Mouse (Mus musculus) neural tube, embryonic 14.5 days (tissue): ENCODE measurements at regions not wholly inside any gene's neighbourhood (a gene's known extent, or its start where the extent isn't known, plus 50 kb on each side); places are given as distances from the start of the nearest gene placed in this dataset.

ENCODE experiments used
- ATAC-seq: fragments of 200-750 bp; cut with Nextera tagmentation; 2 replicates; pipeline ENCODE4 v1.8.0; 2017; ENCODE audit warnings: low read depth, mild to moderate bottlenecking, moderate TSS enrichment, moderate library complexity
- H3K27ac ChIP-seq: fragments of 300-500 bp; sonication (generic); 2 replicates; pipeline ENCODE4 v1.5.1; 2014; ENCODE audit warnings: low read depth, mild to moderate bottlenecking, control low read depth, low read length, moderate library complexity, mixed read lengths
- H3K27me3 ChIP-seq: fragments of 300-500 bp; sonication (generic); 2 replicates; pipeline ENCODE4 v1.6.1; 2014; ENCODE audit warnings: low read length; ENCODE audit not compliant: control insufficient read depth, insufficient read depth
- H3K36me3 ChIP-seq: fragments of 300-500 bp; sonication (generic); 2 replicates; pipeline ENCODE4 v1.6.1; 2014; ENCODE audit warnings: low read length, mixed read lengths; ENCODE audit not compliant: control insufficient read depth, insufficient read depth
- H3K4me1 ChIP-seq: fragments of 300-500 bp; sonication (generic); 2 replicates; pipeline ENCODE4 v1.6.1; 2014; ENCODE audit warnings: low read length; ENCODE audit not compliant: control insufficient read depth, insufficient read depth
- H3K4me2 ChIP-seq: fragments of 300-500 bp; sonication (generic); 2 replicates; pipeline ENCODE4 v1.6.1; 2014; ENCODE audit warnings: mild to moderate bottlenecking, low read depth, low read length, control low read depth
- H3K4me3 ChIP-seq: fragments of 300-500 bp; sonication (generic); 2 replicates; pipeline ENCODE4 v1.5.1; 2014; ENCODE audit warnings: low read depth, low read length, control low read depth, mixed read lengths
- H3K9ac ChIP-seq: fragments of 300-500 bp; sonication (generic); replicated peaks from 2 replicates; pipeline ENCODE4 v1.6.1; 2014; ENCODE audit warnings: low read depth, mild to moderate bottlenecking, control low read depth, low read length, mixed read lengths
- H3K9me3 ChIP-seq: fragments of 300-500 bp; sonication (generic); 2 replicates; pipeline ENCODE4 v1.6.1; 2016; ENCODE audit warnings: low read length; ENCODE audit not compliant: control insufficient read depth
- WGBS: fragments of 180-500 bp; shearing (Covaris S2); extraction: QIAGEN DNeasy Blood & Tissue Kit; methylation state at CpG from one replicate; pipeline ENCODE4 v1.1.7; 2014; 5-methylcytosine and 5-hydroxymethylcytosine counted together

DNA sequence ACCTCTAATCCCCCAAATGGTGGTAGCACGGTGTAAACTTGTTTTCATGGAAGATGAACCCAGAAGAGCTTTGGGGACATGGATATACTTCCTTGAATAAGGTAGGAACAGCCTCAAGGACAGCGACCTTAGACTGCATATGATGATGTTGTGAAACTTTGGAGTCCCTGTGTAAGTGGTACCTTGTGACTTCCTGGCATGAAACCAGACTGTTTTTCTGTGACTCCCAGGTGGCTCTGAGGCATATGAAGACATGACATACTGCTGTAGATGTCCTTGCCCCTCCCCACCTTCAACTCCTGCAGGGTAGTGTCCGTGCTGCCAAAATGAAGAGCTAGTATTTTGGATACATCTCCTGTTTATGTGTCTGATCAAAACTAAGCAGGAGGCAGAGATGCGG lies 138.1 kb downstream of the Sox9 start:
- Histone ChIP-seq H3K4me2 (no peak overlapping the region), H3K36me3 (no peaks in the 10 kb centered on the region), H3K4me1 (no peaks in the 10 kb centered on the region), H3K9me3 (no peaks in the 10 kb centered on the region), H3K27me3 (no peaks in the 10 kb centered on the region), H3K27ac (no peak overlapping the region), H3K4me3 (no peak overlapping the region), H3K9ac (no peak overlapping the region)
- WGBS = 95% methylated on average over 4 of the region's 4 CpGs
- no peak for ATAC-seq

DNA sequence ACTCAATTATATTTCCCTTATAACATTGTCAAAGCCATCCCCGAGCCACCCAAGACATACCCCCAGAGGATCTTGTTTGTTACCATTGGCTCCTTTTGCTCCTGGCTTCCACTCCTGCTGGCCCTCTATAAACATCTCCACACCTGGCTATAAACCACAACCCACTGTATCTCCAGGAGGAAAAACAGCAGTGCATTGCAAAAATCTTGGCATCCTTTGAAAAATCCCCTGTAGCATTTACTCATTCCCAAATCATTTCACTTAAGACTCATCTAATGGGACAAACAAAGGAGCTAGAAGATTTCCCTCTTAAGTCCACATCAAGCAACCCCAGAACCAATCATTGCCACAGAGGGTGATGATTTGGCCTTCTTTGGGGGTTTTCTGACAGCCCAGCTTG lies 142.6 kb downstream of the Sox9 start:
- H3K9me3 ChIP-seq = no peaks in the 10 kb centered on the region
- no peak overlapping the region for H3K27ac ChIP-seq
- no peaks in the 10 kb centered on the region for H3K36me3 ChIP-seq
- no peaks in the 10 kb centered on the region for H3K4me1 ChIP-seq
- WGBS = 76% methylated on average over 1 of the region's 1 CpGs
- H3K4me3 ChIP-seq = no peak overlapping the region
- no peaks in the 10 kb centered on the region for H3K27me3 ChIP-seq
- no peak for ATAC-seq
- no peak overlapping the region for H3K9ac ChIP-seq
- H3K4me2 ChIP-seq = no peak overlapping the region

DNA sequence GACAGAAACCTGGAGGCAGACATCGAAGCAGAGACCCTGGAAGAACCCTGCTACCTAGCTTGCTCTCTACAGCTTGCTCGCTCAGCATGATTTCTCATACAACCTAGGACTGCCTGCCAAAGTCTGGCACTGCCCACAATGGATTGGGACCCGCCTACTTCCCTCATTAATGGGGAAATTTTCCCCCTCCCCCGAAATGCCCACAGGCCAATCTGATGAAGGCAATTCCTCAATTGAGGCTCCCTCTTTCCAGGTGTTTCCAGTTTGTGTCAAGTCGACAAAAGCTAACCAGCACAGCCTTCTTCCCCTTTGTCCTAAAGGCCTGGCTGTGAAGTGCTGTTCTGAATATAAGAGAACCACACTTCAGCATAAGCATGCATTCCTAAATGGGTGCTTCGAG lies 143.1 kb downstream of the Sox9 start:
- WGBS = 52% methylated on average over 6 of the region's 6 CpGs

DNA sequence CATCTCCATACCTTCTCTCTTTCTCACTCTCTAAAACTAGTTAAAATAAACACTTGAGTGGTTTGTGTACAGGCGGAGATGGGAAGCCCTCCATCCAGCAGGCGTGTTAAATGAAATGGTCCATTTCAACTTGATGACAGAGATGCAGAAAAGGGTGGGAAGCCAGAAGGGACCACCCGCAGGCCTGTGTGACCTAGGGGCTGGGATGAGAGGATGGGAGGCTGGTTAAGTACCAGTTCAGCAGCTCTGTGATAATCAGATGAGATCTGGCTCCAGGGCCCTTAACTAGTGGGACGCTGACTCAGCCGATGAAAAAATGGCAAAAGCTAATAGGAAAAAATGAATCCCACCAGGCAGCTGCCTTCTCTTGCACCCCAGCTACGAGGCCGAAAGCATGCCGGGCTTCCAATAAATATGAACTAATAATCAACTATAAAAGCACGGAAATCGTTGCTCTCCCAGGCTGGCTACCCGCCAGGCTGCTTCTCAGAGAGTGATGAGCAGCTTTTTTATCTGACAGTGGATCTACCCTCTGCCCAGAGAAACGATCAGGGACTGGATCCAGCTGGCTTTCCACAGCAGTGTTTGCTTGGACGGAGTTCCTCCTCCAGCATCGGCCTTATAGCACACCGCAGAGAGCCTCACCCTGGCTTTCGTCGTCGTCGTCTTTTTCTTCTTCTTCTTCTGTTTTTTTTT lies 144.5 kb downstream of the Sox9 start:
- ATAC-seq = no peak
- no peak overlapping the region for H3K27ac ChIP-seq

More for the DNA sequence above, 143.1 kb downstream of the Sox9 start:
- H3K4me3 ChIP-seq = no peak overlapping the region
- H3K4me1 ChIP-seq = no peaks in the 10 kb centered on the region
- no peak overlapping the region for H3K9ac ChIP-seq
- H3K27ac ChIP-seq = no peak overlapping the region
- no peaks in the 10 kb centered on the region for H3K27me3 ChIP-seq
- H3K36me3 ChIP-seq = no peaks in the 10 kb centered on the region
- H3K9me3 ChIP-seq = no peaks in the 10 kb centered on the region
- no peak overlapping the region for H3K4me2 ChIP-seq
- ATAC-seq = no peak

DNA sequence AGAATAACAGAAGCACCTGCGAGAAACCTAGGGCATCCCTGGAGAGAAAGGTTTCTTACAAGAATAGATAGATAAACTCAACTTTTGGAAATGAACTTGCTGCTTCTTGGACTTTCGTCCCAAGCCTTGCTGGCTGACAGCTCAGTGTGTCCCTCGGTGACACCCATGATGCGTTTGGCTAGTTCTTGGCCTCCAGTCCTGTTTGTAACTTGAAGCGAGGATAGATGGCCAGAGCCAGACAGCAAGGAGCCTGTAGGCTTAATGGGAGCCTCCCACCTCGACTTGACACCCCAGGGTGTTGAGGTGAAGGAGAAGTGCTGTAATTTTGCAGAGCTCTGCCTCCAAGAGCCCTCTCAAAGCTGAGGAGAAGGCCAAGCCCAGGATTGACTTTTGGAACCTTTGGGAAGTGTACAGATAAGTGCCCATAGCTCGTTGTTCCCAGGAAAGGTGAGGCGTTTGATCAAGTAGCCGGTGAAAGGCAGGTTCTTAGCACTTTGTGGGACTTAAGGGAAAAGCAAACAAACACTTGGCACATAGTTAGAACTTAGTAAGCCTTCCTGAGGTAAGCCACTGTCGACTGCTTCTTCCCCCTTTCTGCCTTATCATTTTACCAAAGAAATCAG lies 148.3 kb downstream of the Sox9 start:
- no peak for ATAC-seq
- Histone ChIP-seq H3K36me3 (no peaks in the 10 kb centered on the region), H3K9ac (no peak overlapping the region), H3K27ac (no peak overlapping the region), H3K4me1 (no peaks in the 10 kb centered on the region), H3K4me2 (no peak overlapping the region), H3K27me3 (no peaks in the 10 kb centered on the region), H3K4me3 (no peak overlapping the region), H3K9me3 (no peaks in the 10 kb centered on the region)
- WGBS = 82% methylated on average over 10 of the region's 10 CpGs

More for the DNA sequence above, 144.5 kb downstream of the Sox9 start:
- WGBS = 71% methylated on average over 19 of the region's 19 CpGs
- Histone ChIP-seq H3K9me3 (no peaks in the 10 kb centered on the region), H3K27me3 (no peaks in the 10 kb centered on the region), H3K36me3 (no peaks in the 10 kb centered on the region), H3K4me1 (no peaks in the 10 kb centered on the region), H3K9ac (no peak overlapping the region), H3K4me3 (no peak overlapping the region), H3K4me2 (no peak overlapping the region)

DNA sequence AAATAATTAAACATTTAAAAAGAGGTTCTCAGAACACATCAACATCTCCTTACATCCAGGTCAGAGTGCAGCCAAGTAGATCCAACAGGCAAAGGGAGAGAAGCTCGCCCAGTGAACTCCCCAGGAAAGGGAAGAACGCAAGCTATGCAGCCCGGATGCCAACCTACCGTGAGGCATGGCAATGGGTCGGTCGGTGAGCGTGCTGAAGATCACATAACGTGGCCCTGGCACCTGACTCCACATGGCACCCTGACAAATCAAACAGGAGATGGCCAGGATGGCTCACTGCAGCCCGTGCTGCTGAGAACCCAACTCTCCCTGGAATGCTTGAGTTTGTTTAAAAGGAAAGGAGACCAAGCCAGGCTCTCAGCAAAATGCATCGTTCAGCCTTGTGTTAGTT lies 156.0 kb downstream of the Sox9 start:
- no peaks in the 10 kb centered on the region for H3K36me3 ChIP-seq
- no peak overlapping the region for H3K9ac ChIP-seq
- no peaks in the 10 kb centered on the region for H3K27me3 ChIP-seq
- H3K27ac ChIP-seq = no peak overlapping the region
- no peaks in the 10 kb centered on the region for H3K9me3 ChIP-seq
- no peaks in the 10 kb centered on the region for H3K4me1 ChIP-seq
- 90% methylated on average over 10 of the region's 10 CpGs for WGBS
- no peak overlapping the region for H3K4me2 ChIP-seq
- H3K4me3 ChIP-seq = no peak overlapping the region
- no peak for ATAC-seq

DNA sequence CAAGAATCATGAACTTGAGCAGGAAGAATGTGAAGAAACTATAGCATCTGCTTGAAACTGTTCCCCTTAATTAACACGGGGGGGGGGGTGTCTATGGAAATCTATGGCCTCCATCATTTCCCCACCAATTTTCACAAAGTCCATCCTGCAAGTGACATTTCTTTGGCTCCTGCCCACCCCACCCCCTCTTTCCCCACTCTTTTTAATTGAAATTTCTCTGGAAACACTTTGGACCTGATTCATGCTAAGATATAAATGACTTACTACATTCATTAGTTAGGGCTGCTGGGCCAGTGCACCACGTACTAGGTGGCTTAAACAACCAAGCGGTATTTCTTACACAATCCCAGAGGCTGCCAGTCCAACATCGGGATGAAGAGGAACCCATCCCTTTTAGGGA lies 169.4 kb downstream of the Sox9 start:
- Histone ChIP-seq H3K4me3 (no peak overlapping the region), H3K9me3 (no peaks in the 10 kb centered on the region), H3K27me3 (no peaks in the 10 kb centered on the region), H3K36me3 (no peaks in the 10 kb centered on the region), H3K9ac (no peak overlapping the region), H3K27ac (no peak overlapping the region), H3K4me1 (no peaks in the 10 kb centered on the region), H3K4me2 (no peak overlapping the region)
- WGBS = 72% methylated on average over 4 of the region's 4 CpGs
- ATAC-seq = no peak

DNA sequence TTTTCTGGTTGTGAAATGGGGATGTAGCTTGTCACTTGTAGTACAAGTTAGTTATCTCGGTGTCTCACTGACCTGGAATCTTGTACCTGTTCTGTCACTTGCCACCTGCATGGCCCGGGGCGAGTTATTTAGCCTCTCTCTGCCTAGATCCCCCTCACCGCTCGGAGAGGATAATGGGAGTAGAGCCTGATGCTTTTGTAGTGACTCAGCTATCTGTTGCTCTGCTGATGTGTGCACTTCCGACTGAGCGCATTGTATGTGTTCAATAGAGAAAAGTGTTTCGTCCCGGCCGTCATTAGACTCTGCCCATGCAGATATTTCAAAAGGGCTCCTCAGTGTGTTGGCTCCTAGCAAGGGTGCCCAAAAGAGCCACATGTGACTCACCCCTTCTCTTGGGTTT lies 170.3 kb downstream of the Sox9 start:
- no peak overlapping the region for H3K4me3 ChIP-seq
- H3K4me2 ChIP-seq = no peak overlapping the region
- WGBS = 48% methylated on average over 10 of the region's 10 CpGs
- no peak overlapping the region for H3K9ac ChIP-seq
- H3K9me3 ChIP-seq = no peaks in the 10 kb centered on the region
- no peak overlapping the region for H3K27ac ChIP-seq
- ATAC-seq = no peak
- no peaks in the 10 kb centered on the region for H3K4me1 ChIP-seq
- no peaks in the 10 kb centered on the region for H3K36me3 ChIP-seq
- H3K27me3 ChIP-seq = no peaks in the 10 kb centered on the region

DNA sequence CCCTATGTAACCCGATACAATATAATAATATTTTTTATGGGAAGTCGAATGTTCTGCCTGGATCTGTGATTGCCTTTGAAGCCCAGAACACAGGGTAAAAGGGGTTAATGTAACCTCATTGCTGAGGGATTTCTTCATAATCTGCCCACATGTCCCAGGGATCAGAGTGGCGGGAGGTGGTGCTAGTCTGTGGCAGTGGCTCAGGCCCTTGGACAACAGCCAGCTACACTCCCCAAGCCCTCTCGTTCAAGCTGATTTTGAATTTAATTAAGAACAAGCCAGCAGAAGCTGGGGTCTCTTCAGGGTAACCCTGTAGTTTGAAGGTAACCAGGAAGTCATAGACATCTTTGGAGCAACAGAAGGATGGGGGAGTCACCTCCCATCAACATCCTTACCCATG lies 171.5 kb downstream of the Sox9 start:
- Histone ChIP-seq H3K9ac (no peak overlapping the region), H3K36me3 (no peaks in the 10 kb centered on the region), H3K4me1 (no peaks in the 10 kb centered on the region), H3K27ac (no peak overlapping the region), H3K4me3 (no peak overlapping the region), H3K4me2 (no peak overlapping the region), H3K9me3 (no peaks in the 10 kb centered on the region), H3K27me3 (no peaks in the 10 kb centered on the region)
- 59% methylated on average over 4 of the region's 4 CpGs for WGBS
- no peak for ATAC-seq
